Mouse (Mus musculus) left cerebral cortex, postnatal 25 days (tissue): Measurements from ENCODE around the gene Dgkg. TPM values are rescaled to one million over a fixed set of nuclear protein-coding genes. Genes with fewer than 3 reads are reported as not detected.

ENCODE experiments used
- DNase-seq, 2 experiments: peaks; one replicate each; pipeline ENCODE4 v3.0.0; 2022; ENCODE audit warnings: low spot score in 2 of 2, mixed read lengths in 1 of 2
- intact Hi-C: fragments of 180-260 bp; cut with DNase I; formaldehyde crosslinking; loops from one replicate; pipeline ENCODE4 v1.15.1; 2025
- total RNA-seq, 2 experiments: library from RNA; stranded (reverse); gene quantifications; 2 replicates each; pipeline ENCODE4 v1.2.3; 2021

Gene Dgkg
- total RNA-seq, 2 experiments from 2014 or later, result 47.4 to 54.7 TPM

DNA sequence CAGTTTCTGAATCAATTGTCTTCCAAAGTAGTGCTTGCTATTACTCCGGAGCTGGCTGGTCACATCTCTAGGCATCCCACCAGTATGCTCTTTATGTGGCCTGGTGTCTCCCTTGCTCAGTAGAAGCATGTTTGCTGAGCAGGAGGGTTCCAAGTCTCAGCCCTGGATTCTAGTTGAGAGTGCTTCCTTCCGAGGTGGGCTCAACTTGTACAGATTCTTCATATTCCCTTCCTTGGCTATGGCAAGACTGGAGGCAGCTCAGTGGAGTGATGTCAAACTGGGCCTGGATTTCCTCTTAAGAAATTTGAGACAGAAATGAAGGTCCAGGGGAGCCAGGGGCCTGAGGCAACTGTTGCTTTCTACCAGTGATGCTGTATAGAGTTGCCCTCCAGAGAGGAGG lies 189.9 kb downstream of the Dgkg start:
- no peak for DNase-seq
- intact Hi-C loops, result loop anchor here (2.0 kb wide), 1 partner anchor 18 kb away; no protein-coding TSS in a partner anchor

DNA sequence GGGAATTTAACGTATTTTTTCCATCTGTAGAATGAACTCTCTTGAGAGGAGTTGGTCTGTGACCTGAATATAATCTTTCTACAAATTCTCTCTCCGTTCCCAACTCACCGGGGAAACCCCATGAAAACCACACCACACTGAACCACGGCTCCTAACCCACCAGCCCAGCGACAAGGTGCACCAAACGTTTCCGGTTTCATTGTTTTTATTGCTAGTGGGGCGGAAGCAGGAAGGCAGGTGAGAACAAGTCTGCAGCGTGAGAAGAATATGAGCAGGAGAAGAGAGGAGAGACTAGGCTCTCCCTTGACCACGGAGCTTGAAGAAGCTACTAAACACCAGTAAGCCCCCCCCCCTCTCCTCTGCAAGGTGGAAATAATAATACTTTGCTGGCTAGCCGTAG lies 190.6 kb downstream of the Dgkg start:
- DNase-seq, result no peak
- intact Hi-C loops, result loop anchor here (2.0 kb wide), 1 partner anchor 18 kb away; no protein-coding TSS in a partner anchor

DNA sequence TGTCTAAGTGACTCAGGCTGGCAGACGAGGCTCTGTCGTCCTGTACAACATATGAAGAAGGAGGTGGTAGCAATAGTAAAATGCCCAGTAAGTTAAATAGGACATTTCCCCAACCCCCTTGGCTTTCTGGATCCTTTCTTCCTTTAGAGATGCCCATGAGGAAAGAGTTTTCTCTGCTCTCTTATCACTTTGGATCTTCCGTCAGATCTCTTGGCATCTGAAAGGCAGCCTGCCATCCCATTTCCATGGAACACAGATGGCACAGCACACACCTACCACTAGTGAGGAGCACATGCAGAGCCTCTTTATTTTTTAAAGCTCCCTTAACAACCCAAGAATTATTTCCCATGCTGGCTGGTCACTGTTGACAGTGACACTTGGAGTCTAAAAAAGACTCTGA lies 194.8 kb downstream of the Dgkg start:
- peak in 1 of 2 experiments; percentile 73 for DNase-seq
- intact Hi-C loops, result no loop called here

DNA sequence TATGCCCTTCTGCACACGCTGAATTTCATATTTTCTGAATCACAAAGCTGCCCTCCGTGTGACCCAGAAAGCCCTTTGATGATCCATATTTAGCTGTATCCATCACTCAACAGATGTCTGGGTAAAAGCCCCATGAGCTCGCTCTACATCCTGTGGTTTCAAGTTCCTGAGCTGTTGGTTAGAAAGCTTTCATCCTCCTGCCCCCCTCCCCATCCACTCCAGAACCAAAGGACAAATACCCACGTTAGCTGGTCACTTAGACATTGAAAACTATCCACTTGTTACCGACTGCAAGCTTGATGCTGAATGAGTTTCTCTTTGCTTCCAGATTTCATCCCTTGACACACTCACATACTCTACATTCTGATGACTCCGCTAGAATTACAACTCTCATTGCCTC lies 195.3 kb downstream of the Dgkg start:
- intact Hi-C loops, result no loop called here
- DNase-seq, result no peak

DNA sequence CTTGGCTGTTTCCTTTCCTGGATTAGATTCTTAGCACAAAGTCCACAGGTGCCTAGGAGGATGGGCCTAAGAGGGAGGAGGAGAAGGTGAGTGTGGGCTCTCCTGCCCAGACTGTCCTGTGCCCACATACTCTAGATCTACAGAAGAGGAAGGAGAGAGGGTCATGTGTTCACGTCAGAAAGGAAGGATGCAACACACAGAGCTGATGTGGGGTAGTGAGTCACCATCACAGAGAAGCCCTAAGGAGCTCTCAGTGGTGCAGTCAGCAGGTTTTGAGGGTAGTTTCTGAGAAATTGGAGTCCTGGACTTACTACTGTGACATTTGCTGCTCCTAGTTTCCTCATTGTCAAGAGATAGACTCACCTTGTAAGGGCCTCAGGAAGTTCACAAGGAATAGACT lies 196.1 kb downstream of the Dgkg start:
- DNase-seq, result no peak
- intact Hi-C loops, result no loop called here

DNA sequence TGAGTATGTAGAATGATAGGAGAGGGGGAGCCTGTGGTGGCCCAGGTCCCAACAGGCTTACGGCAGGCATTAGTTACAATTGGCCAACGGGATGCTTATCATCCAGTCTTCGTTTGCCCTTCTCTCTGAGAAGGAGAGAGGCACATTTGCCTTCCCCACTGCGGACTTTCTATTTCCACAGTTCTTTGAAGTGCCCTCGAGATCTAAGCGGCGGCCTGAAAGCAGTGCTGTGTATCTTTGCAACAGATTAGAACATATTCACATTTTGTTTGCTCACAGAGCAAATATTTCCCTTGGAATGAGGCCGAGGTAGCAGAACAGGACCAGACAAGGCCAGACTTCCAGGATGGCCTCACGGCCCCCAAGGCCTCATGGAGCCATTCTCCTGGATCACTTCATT lies 204.9 kb downstream of the Dgkg start:
- intact Hi-C loops, result no loop called here
- DNase-seq, result no peak

DNA sequence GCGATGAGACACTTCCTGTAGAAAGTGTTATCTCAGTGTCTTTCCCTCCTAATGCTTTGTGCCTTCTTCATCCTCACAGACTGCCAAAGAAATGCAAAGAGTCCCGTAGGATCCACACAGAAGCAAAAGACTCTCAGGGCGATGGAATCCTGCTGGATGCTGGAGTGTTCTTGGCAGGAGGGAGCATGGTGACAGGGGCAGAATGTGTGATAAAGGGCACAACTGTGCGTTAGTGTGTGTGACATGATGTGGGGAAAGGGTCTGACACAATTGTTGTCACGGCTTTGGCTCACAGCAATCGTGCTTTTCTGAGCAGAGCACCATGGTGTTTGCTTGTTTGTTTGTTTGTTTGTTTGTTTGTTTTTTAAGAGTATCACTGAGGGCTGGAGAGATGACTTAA lies 208.9 kb downstream of the Dgkg start:
- DNase-seq, result no peak
- intact Hi-C loops, result no loop called here

DNA sequence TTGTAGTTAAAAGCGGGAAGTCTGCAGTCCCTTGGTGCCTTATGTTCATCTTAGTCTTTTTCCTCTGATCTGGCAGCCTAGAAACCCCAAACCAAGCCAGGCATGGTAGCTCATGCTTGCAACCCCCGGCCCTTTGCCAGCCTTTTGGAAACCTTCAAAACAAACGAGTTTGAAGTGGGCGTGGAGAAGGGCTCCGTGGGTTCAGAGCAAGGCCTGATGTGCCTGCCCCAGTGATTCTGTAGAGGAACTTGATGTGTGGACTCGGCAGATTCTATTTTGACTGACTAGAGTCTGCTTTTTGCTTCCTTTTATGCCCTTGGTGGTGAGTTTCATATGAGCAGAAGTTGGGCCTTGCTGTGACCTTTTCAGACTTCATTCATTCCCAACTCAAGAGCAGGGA lies 212.2 kb downstream of the Dgkg start:
- peak in 1 of 2 experiments; percentile 42 for DNase-seq
- intact Hi-C loops, result no loop called here

DNA sequence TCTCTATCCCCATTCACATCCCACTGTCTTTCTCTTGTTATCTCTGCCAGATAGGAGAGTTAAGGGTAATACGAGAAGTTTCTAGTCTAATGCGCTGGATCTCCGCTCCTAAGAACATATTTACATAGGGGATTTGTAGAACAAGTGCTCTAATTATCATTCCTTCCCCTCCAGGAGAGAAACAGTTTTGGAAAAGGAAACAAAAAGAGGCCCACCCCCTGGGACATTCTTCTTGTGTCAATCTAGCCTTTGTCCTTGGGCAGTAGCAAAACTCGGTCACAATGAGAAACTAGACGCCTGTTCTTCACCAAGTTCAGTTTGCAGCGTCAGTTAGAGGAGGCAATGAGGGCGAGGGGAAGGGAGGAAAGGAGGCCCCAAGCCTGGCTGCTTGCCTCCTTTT lies 214.8 kb downstream of the Dgkg start:
- DNase-seq, result no peak
- intact Hi-C loops, result no loop called here

DNA sequence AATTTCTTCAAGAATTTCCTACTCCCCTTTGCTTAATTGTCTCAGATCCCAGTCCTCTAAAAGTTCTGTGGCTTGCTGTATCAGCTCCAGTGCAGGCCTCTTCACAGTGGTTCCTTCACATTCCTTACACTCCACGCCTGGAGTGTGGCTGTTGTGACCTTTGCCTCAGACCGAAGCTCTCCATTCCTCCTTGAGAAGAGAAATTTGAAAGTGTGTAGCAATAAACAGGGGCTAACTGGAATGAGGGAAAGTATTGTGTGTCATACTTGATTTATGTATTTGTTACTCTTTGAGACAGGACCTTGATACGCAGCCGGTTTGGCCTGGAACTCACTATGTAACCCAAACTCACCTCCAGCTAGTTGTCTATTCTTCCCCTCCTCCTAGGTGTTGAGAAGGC lies 215.7 kb downstream of the Dgkg start:
- no peak for DNase-seq
- intact Hi-C loops, result no loop called here

DNA sequence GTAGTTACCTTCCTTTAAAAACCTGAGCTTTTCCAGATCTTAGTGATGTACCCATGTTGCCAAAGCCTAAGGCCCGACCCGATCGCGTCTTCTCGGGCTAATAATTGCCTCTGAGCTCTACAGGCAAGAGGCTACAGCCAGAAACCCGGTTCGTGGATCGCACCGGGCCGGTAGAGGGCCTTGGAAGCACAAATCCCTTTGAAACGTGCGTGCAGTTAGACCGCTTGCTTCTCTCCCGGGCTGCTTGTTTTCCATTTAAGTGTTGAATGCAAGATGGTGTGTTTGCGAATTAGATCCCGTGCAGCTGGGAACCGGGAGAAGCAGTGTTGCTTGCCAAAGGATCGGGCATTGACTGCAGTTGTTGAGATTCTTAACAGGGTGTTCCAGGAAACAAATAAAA lies 216.8 kb downstream of the Dgkg start:
- intact Hi-C loops, result no loop called here
- peak; percentile 54 to 70 for DNase-seq

DNA sequence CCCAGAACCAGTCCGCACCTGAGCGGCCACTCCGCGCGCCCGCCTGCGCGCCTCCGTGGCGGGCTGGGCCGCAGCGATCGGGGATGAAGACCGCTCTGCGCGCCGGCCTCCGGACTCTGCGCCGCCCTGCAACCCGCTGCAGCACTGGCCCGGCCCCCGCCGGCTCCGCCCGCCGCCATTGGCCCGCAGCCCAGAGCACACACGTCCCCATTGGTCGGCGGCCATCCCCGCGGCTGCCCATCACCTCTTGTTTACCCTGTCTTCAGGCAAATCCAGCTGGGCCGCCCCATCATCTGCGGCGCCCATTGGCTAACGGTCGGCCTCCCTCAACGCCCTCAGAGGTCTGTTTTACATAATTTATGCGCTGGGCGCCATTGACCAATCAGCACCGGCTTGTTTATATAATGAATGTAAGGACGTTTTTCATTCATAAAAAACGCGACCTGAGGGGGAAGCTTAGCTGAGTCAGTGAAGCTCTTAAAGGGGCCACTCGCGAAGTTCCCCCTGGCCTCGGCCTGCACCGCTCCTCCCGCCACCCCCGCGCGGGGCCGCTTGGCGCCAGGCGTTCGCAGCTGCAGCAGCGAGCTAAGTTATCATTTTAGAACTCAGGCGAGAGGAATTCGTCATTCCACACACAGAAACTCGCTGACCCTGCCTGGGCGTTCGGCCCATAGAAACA lies 217.4 kb downstream of the Dgkg start, which contains the start of gene Etv5:
Gene Etv5 (minus strand): TSS at position 221 of the 679 bp plus-strand sequence.
- peak; percentile 100 for DNase-seq
- intact Hi-C loops, result loop anchor here (1.0 kb wide), 1 partner anchor 109 kb away; no protein-coding TSS in a partner anchor

DNA sequence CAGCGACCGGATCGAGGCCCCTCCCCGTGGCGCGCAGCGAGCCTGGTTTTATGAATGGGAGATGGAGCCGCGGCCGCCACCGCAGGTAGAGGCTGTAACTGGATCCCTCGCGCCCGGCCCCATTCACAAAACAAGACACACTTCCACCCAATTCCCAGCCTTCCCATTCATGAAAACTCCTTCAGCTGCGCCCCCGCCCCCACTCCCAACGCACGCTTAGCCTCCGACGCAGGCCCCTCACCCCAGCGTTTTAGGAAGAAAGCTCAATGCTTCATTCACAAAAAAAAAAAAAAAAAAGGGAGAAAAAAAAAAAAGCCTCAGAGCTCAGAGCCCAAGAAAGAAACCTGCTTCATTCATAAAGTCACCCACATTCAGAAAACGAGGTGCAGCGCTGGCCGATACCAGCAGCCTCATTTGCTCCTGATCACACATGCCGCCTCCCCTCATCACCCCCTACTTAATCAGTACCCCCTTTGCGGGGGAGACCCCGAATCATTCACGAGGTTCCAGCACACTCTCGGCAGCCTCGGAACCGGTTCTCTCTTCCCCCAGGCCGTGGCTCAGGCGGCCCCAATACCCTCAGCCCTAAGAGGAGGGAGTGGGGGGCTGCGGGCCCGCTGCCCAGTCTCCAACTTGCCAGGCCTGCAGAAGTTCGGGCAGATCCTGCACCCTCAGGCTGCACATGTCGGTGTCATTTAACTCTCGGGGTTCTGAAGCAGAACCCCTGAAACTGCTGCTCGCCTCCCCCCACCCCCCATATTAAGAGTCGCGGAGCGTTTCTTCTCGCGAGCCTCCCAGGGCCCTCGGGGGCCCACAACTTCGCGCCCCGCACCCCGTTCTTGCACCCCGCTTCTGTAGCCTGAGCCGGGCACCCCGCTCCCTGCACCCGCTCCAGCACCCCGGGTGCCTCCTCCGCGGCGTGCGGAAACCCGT lies 218.3 kb downstream of the Dgkg start:
- intact Hi-C loops, result loop anchor here (1.0 kb wide), 1 partner anchor 110 kb away; no protein-coding TSS in a partner anchor
- peak; percentile 71 to 84 for DNase-seq

DNA sequence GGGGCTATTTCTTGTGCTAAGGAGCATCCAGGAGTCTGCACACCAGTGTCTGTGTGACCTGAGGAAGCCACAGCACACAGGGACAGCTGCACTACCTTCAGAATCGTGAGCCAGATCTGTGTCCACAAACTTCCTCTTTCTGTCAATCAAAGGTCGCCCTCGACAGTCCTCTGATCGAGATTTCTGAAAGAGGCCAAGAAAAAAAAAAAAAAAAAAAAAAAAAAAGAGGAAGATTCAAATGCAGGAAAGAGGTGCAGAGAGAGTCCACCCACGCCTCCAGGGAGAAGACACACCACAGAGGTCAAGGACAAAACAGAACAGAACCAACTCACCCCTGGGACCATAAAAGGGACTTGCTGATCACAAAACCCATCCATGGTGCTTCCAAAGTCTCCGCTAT lies 220.9 kb downstream of the Dgkg start:
- no peak for DNase-seq
- intact Hi-C loops, result no loop called here

DNA sequence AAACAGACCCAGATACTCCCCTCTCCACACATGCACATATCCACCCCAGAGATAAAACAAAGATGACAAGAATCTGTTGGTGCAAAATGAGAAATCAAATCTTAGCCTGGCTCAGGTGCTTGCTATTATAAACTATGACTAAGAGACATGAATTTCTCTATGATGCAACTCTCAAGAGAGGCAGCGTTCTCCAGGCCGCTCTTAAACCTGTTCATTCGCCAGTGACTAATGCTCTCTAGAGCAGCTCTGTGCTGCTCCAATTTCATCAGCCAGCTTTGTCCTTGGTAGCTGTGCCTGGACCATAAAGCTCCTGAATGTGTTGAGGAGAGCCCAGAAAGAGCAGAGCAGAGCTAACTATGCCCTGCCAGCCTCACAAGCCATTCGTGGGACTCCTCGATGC lies 222.5 kb downstream of the Dgkg start:
- intact Hi-C loops, result loop anchor here (5.0 kb wide), 1 partner anchor 122 kb away; no protein-coding TSS in a partner anchor
- DNase-seq, result peak in 1 of 2 experiments; percentile 65

DNA sequence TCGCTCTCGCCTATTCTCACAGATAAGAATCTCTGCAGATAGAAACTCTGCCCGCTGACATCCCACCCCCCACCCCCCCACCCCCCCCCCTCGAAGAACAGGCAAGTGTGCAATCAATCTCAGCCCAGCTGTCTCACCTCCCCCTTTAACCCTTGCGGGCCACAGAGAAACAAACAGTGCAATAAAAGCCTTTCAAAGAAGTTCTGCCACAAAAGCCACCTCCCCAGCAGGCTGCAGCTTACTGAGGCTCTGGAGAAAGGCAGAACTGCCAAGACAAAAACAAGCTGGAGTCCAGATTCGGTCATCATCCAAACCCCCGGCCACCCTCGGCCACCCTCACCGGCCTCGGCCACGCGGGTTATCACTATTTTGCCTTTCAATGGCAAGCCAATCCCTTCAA lies 223.1 kb downstream of the Dgkg start:
- intact Hi-C loops, result loop anchor here (5.0 kb wide), 1 partner anchor 122 kb away; no protein-coding TSS in a partner anchor
- no peak for DNase-seq

DNA sequence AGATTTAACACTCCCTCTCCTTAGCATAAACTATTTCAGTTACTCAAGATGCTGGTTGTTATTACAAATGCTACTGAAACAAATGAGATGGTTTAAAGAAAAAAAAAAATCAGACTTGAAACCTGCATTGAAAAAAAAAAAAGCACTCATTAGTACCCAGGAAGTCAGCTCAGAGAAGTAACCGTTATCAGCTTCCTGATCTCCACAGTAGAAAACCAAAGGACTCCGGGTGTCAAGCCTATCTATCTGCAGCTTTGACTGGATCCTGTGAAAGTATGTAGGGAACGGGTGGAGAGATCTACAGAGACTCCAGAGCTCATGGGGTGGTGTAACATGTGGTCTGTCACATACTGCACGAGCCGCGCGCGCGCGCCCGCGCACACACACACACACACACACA lies 225.2 kb downstream of the Dgkg start:
- DNase-seq, result no peak
- intact Hi-C loops, result loop anchor here (5.0 kb wide), 1 partner anchor 119 kb away; no protein-coding TSS in a partner anchor

DNA sequence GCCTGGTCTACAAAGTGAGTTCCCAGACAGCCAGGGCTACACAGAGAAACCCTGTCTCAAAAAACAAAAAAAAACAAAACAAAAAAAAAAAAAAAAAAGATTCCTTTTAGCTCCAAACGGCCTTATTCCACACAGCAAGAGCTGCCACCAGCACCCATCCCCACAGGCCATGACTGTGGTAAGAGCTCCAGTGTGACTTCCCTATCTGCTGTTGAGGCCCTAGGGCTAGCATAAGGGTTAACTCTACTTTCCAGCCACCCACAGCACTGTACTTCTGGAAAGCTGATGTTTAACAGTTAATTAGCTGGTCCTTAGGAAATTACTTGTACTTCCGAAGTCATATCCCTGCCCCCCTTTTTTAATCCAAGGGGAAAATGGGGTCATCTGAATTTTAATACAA lies 225.7 kb downstream of the Dgkg start:
- DNase-seq, result no peak

DNA sequence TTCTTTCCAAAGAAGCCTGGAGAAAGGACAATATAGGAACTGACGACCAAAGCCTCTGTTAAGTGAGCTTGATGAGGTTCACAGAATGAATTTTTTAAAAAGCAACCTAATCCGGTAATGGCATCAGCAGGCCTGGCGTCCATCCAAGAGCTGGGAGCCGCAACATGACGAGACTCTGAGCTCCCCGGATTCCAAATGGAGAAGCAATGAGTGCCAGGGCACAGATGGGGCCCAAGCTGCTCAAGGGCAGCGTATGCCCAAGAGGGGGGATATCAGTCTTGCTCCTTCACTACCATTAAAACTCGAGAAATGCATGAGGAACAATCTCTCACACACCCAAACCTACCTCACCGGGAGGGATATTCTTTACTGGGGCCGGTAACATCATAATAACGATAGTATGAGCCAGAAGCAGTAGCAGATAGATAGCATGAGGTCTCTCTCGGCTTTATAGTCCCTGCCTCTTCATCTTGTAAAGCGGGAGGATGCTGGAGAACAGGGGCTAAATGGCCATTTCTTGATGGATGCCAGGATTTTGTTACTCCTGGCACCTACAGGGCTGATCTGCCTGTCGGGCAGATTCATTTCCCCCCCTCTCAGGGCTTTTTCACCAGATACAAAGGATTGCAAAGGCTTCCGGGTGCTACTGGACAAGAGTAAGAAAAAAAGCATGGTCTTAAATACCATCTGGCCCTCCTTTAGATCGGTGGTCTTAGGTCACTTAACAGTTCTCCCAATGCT lies 226.6 kb downstream of the Dgkg start:
- intact Hi-C loops, result loop anchor here (5.0 kb wide), 1 partner anchor 118 kb away; no protein-coding TSS in a partner anchor
- peak; percentile 53 to 80 for DNase-seq

More for the DNA sequence above, 225.7 kb downstream of the Dgkg start:
- intact Hi-C loops, result loop anchor here (5.0 kb wide), 1 partner anchor 119 kb away; no protein-coding TSS in a partner anchor

DNA sequence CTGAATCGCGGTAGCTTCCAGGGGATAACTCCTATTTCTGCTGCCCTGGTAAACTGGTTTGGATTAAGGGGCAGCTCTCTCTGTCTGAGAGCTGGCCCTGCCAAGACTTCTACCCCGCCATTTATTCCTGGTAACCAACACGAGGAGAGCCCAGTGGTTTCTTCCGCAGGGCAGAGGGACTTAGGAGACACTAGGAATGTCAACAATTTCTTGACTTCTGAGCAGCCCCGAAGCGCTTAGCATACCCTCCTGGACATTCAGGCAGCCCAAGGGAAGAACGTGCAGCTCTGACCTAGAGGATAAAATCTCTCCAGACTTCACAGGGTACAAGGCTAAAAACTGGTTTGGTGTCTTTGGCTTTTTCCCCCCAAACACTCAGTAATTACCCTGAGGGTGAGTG lies 227.6 kb downstream of the Dgkg start:
- intact Hi-C loops, result no loop called here

More for the DNA sequence above, 227.6 kb downstream of the Dgkg start:
- no peak for DNase-seq
